Mouse (Mus musculus): ENCODE data around the gene Cacna1a.

Cacna1a gene

GRCm38 (mm10) chr8:84413886-84414851, 25.9 kb downstream of the Cacna1a start:
- DNase-seq (ENCODE audit: low spot score in 2 of 2), result peak in 1 of 2 experiments; percentile 6

- no peak for DNase-seq (ENCODE audit: low spot score in 2 of 2)
These were observed 26.7 kb downstream of the Cacna1a start for GRCm38 (mm10) chr8:84414918-84415317.

GRCm38 (mm10) chr8:84415378-84415898, 27.2 kb downstream of the Cacna1a start:
- DNase-seq (ENCODE audit: low spot score in 2 of 2), result no peak

GRCm38 (mm10) chr8:84416041-84416440, 27.8 kb downstream of the Cacna1a start:
- no peak for DNase-seq (ENCODE audit: low spot score in 2 of 2)

GRCm38 (mm10) chr8:84416915-84417314, 28.7 kb downstream of the Cacna1a start:
- no peak for DNase-seq (ENCODE audit: low spot score in 2 of 2)

- DNase-seq (ENCODE audit: low spot score in 2 of 2), result no peak
These were observed 29.6 kb downstream of the Cacna1a start for GRCm38 (mm10) chr8:84417840-84418239.

GRCm38 (mm10) chr8:84424426-84424825, 36.2 kb downstream of the Cacna1a start:
- DNase-seq (ENCODE audit: low spot score in 2 of 2), result no peak

GRCm38 (mm10) chr8:84426087-84426486, 37.8 kb downstream of the Cacna1a start:
- DNase-seq (ENCODE audit: low spot score in 2 of 2), result no peak

- no peak for DNase-seq (ENCODE audit: low spot score in 2 of 2)
These were observed 38.3 kb downstream of the Cacna1a start for GRCm38 (mm10) chr8:84426582-84426981.

GRCm38 (mm10) chr8:84428034-84428433, 39.8 kb downstream of the Cacna1a start:
- DNase-seq (ENCODE audit: low spot score in 2 of 2), result no peak

GRCm38 (mm10) chr8:84429014-84429413, 40.8 kb downstream of the Cacna1a start:
- no peak for DNase-seq (ENCODE audit: low spot score in 2 of 2)

- DNase-seq (ENCODE audit: low spot score in 2 of 2), result no peak
These were observed 41.3 kb downstream of the Cacna1a start for GRCm38 (mm10) chr8:84429492-84429891.

- no peak for DNase-seq (ENCODE audit: low spot score in 2 of 2)
These were observed 47.1 kb downstream of the Cacna1a start for GRCm38 (mm10) chr8:84435370-84435769.

GRCm38 (mm10) chr8:84439813-84440212, 51.6 kb downstream of the Cacna1a start:
- no peak for DNase-seq (ENCODE audit: low spot score in 2 of 2)

GRCm38 (mm10) chr8:84442043-84442442, 53.8 kb downstream of the Cacna1a start:
- DNase-seq (ENCODE audit: low spot score in 2 of 2), result no peak

- DNase-seq (ENCODE audit: low spot score in 2 of 2), result no peak
These were observed 58.3 kb downstream of the Cacna1a start for GRCm38 (mm10) chr8:84446571-84446991.

- DNase-seq (ENCODE audit: low spot score in 2 of 2), result peak in 1 of 2 experiments; percentile 44
These were observed 66.3 kb downstream of the Cacna1a start for GRCm38 (mm10) chr8:84454532-84454931.

- no peak for DNase-seq (ENCODE audit: low spot score in 2 of 2)
These were observed 70.6 kb downstream of the Cacna1a start for GRCm38 (mm10) chr8:84458853-84459252.

GRCm38 (mm10) chr8:84459276-84459675, 71.0 kb downstream of the Cacna1a start:
- DNase-seq (ENCODE audit: low spot score in 2 of 2), result no peak

- no peak for DNase-seq (ENCODE audit: low spot score in 2 of 2)
These were observed 72.5 kb downstream of the Cacna1a start for GRCm38 (mm10) chr8:84460698-84461097.

- no peak for DNase-seq (ENCODE audit: low spot score in 2 of 2)
These were observed 78.7 kb downstream of the Cacna1a start for GRCm38 (mm10) chr8:84466932-84467331.

GRCm38 (mm10) chr8:84469076-84469475, 80.8 kb downstream of the Cacna1a start:
- no peak for DNase-seq (ENCODE audit: low spot score in 2 of 2)
